Mouse (Mus musculus) midbrain, embryonic 16.5 days (tissue): ENCODE results near the gene Gm20509. TPM values are rescaled to one million over a fixed set of nuclear protein-coding genes. Genes with fewer than 3 reads are reported as not detected.
A peak's percentile ranks its signal among the peaks of the same experiment; 100 is the strongest.

Experiments
- ATAC-seq: fragments of 200-750 bp; cut with Nextera tagmentation; 2 replicates; pipeline ENCODE4 v1.8.0; 2017; ENCODE audit warnings: moderate TSS enrichment
- H3K27ac ChIP-seq: fragments of 300-500 bp; sonication (generic); 2 replicates; pipeline ENCODE4 v1.5.1; 2014; ENCODE audit warnings: mild to moderate bottlenecking, low read length, mixed read lengths
- H3K27me3 ChIP-seq: fragments of 300-500 bp; sonication (generic); 2 replicates; pipeline ENCODE4 v1.6.1; 2014; ENCODE audit warnings: low read depth, low read length, mixed read lengths; ENCODE audit not compliant: control insufficient read depth, insufficient read depth
- H3K36me3 ChIP-seq: fragments of 300-500 bp; sonication (generic); 2 replicates; pipeline ENCODE4 v1.6.1; 2014; ENCODE audit warnings: mild to moderate bottlenecking, low read length, moderate library complexity, mixed read lengths; ENCODE audit not compliant: control insufficient read depth, insufficient read depth
- H3K4me1 ChIP-seq: fragments of 300-500 bp; sonication (generic); 2 replicates; pipeline ENCODE4 v1.6.1; 2014; ENCODE audit warnings: mild to moderate bottlenecking, low read length, mixed read lengths; ENCODE audit not compliant: control insufficient read depth, insufficient read depth
- H3K4me2 ChIP-seq: fragments of 300-500 bp; sonication (generic); 2 replicates; pipeline ENCODE4 v1.6.1; 2014; ENCODE audit warnings: mild to moderate bottlenecking, low read length, mixed read lengths
- H3K4me3 ChIP-seq: fragments of 300-500 bp; sonication (generic); 2 replicates; pipeline ENCODE4 v1.5.1; 2014; ENCODE audit warnings: low read depth, mild to moderate bottlenecking, low read length, moderate library complexity, mixed read lengths
- H3K9ac ChIP-seq: fragments of 300-500 bp; sonication (generic); 2 replicates; pipeline ENCODE4 v1.6.1; 2014; ENCODE audit warnings: low read depth, low read length, mixed read lengths
- H3K9me3 ChIP-seq: fragments of 300-500 bp; sonication (generic); replicated peaks from 2 replicates; pipeline ENCODE4 v1.6.1; 2014; ENCODE audit warnings: mild to moderate bottlenecking, low read length, mixed read lengths; ENCODE audit not compliant: control insufficient read depth, poor library complexity, severe bottlenecking
- WGBS: fragments of 180-500 bp; shearing (Covaris S2); extraction: QIAGEN DNeasy Blood & Tissue Kit; methylation state at CpG from one replicate; pipeline ENCODE4 v1.1.7; 2014; 5-methylcytosine and 5-hydroxymethylcytosine counted together
- polyA plus RNA-seq: library from polyadenylated mRNA; unstranded; fragments of >200 nt; fragmentation: Nextera tagmentation; extraction: Ambion mirVana; gene quantifications from 2 replicates; pipeline ENCODE4 v1.2.1, GENCODE M21; 2015

Gene Gm20509
- polyA plus RNA-seq, 1 experiment from 2014 or later, result not detected

GRCm38 (mm10) chr9:73154347-73154746 is 52.1 kb downstream of the Gm20509 start:
- Histone ChIP-seq H3K27me3 (no peaks in the 10 kb centered on the region), H3K9me3 (no peaks in the 10 kb centered on the region), H3K4me3 (no peak overlapping the region), H3K36me3 (no peaks in the 10 kb centered on the region), H3K4me1 (no peaks in the 10 kb centered on the region), H3K9ac (no peak overlapping the region), H3K4me2 (no peak overlapping the region), H3K27ac (no peak overlapping the region)
- ATAC-seq, result no peak
- 55% methylated on average over 9 of the region's 9 CpGs for WGBS

GRCm38 (mm10) chr9:73157968-73158367 is 55.7 kb downstream of the Gm20509 start:
- H3K9ac ChIP-seq, result no peak overlapping the region
- no peaks in the 10 kb centered on the region for H3K36me3 ChIP-seq
- no peak for ATAC-seq
- 84% methylated on average over 4 of the region's 4 CpGs for whole genome bisulfite sequencing
- H3K9me3 ChIP-seq, result no peaks in the 10 kb centered on the region
- H3K4me1 ChIP-seq, result no peaks in the 10 kb centered on the region
- H3K4me3 ChIP-seq, result no peak overlapping the region
- H3K27me3 ChIP-seq, result no peaks in the 10 kb centered on the region
- no peak overlapping the region for H3K27ac ChIP-seq
- H3K4me2 ChIP-seq, result no peak overlapping the region

GRCm38 (mm10) chr9:73159265-73159664 is 57.0 kb downstream of the Gm20509 start:
- Histone ChIP-seq H3K4me2 (no peak overlapping the region), H3K9ac (no peak overlapping the region), H3K36me3 (no peaks in the 10 kb centered on the region), H3K27ac (no peak overlapping the region), H3K4me1 (no peaks in the 10 kb centered on the region), H3K4me3 (no peak overlapping the region), H3K27me3 (no peaks in the 10 kb centered on the region), H3K9me3 (no peaks in the 10 kb centered on the region)
- no peak for ATAC-seq
- 54% methylated on average over 1 of the region's 1 CpGs for WGBS

- Histone ChIP-seq H3K9me3 (no peaks in the 10 kb centered on the region), H3K4me1 (no peaks in the 10 kb centered on the region), H3K9ac (0 out of 2 replicates have a peak overlapping the region, but pooled peaks have one; percentile 21), H3K36me3 (no peaks in the 10 kb centered on the region), H3K4me3 (no peak overlapping the region), H3K4me2 (peak overlapping the region; percentile 42), H3K27ac (no peak overlapping the region), H3K27me3 (no peaks in the 10 kb centered on the region)
- ATAC-seq, result peak; percentile 84
- 20% methylated on average over 26 of the region's 26 CpGs for WGBS
Measured at GRCm38 (mm10) chr9:73162571-73163333, 60.5 kb downstream of the Gm20509 start.

GRCm38 (mm10) chr9:73165631-73166030 is 63.4 kb downstream of the Gm20509 start:
- no peak overlapping the region for H3K4me3 ChIP-seq
- no peak overlapping the region for H3K9ac ChIP-seq
- no peaks in the 10 kb centered on the region for H3K9me3 ChIP-seq
- 86% methylated on average over 4 of the region's 4 CpGs for WGBS
- H3K27ac ChIP-seq, result no peak overlapping the region
- no peaks in the 10 kb centered on the region for H3K36me3 ChIP-seq
- no peak overlapping the region for H3K4me2 ChIP-seq
- H3K4me1 ChIP-seq, result no peaks in the 10 kb centered on the region
- no peak for ATAC-seq
- H3K27me3 ChIP-seq, result no peaks in the 10 kb centered on the region

Other genes with a start within 250 kb of the Gm20509 start
- 13.5 and 14.2 TPM in 2 replicates for gene Pygo1, start 176.8 kb upstream of the Gm20509 start, polyA plus RNA-seq
- gene Dyx1c1, start 143.7 kb upstream of the Gm20509 start, polyA plus RNA-seq, result 2.6 and 2.8 TPM in 2 replicates
- gene Gm44503, start 143.6 kb upstream of the Gm20509 start, polyA plus RNA-seq, result not detected in 2 replicates
- 24.2 and 24.9 TPM in 2 replicates for gene Ccpg1os, start 117.1 kb upstream of the Gm20509 start, polyA plus RNA-seq
- 51.8 and 52.3 TPM in 2 replicates for gene Ccpg1, start 117.0 kb upstream of the Gm20509 start, polyA plus RNA-seq
- 14.9 and 18.6 TPM in 2 replicates for gene Pigb, start 62.1 kb upstream of the Gm20509 start, polyA plus RNA-seq
- 3.3 and 3.6 TPM in 2 replicates for gene Rab27a, start 57.6 kb upstream of the Gm20509 start, polyA plus RNA-seq
- gene Khdc3, start 634 bp upstream of the Gm20509 start, polyA plus RNA-seq, result 0.24 and 0.25 TPM in 2 replicates
- gene Rsl24d1, start 11.0 kb downstream of the Gm20509 start, polyA plus RNA-seq, result 103 and 109 TPM in 2 replicates